Mouse (Mus musculus) kidney, postnatal 36 days (tissue): ENCODE measurements around the gene Brk1.

Experiments
- DNase-seq, 2 experiments: peaks; one replicate each; pipeline ENCODE4 v3.0.0; 2021 to 2022; ENCODE audit warnings: mixed read lengths in 2 of 2

Brk1 gene

DNA sequence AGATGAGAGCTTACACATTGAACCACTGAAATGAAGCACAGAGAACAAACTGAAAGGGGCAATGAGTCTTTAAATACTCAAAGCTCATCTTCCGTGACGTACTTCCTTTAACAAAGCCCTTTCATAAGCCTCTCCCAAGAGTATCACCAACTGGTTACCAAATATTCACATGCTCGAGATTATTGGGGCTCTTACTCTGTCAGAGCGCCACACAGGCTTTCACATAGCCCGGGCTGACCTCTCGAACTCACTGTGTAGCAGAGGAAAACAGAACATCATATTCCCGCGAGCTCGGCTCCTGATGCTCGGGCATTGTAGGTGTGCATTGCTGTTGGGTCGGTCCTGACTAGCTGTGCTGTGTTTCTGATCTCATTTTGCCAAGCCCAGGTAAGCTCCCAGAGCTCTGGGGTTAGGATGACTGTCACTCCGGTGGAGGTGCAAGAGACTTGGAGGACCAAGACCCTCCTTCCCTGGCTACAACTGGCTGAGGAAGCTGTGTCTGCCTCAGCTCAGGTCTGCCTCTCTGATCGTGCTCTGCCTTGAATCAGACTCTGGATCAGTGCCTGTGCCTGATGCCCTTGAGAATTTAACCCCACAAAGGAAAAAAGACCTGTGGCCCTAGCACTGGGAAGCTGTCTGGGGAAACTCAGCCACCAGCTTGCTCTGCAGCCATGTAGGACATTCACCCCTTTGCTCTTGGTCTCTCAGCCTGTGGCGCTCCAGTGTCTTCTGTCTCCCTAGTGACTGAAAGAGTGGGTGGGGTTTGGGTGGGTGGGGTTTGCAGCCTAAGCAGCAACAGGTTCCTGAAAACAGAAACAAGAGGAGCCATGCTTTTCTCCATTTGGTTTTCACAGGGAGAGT, 56.1 kb downstream of the Brk1 start:
- peak; percentile 27 to 35 for DNase-seq

DNA sequence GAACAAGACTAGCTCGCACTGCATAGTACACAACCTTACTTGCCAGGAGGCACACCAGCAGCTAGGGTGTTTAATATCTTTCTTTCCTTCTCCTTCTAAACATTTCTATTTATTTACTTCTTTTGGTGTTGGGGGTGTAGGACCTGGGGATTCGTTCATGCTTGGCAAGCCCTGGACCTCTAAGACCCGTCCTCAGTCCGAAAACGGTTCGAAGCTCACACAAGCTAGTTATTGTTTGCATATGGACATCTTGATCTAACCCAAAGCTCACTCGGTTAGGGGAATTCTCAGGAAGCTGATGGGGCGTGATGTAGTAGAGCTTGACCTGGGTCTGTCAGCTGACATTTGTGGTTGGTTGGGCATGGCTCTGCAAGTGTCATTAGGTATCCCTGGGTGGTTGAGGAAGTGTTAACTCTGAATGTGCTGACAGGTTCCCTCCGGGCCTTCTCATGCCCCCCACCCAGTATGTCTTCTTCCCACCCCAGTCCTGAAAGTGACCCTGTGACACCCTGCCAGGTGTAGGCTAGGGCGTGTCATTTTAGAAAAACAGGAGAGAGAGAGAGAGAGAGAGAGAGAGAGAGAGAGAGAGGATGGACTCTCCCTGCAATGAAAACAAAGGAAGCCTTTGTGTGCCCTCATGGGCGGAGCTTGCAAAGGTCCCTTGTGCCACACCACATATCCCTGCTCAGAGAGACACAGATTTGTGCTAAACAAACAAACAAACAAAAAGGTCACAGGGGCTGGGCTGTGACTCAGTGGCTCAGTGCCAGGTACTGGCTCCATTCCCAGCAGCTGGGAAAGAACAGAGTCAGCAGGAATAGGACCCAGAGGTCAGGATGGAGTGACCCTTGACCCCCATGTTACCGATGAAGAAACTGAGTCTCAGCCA, 57.0 kb downstream of the Brk1 start:
- peak; percentile 89 to 94 for DNase-seq

DNA sequence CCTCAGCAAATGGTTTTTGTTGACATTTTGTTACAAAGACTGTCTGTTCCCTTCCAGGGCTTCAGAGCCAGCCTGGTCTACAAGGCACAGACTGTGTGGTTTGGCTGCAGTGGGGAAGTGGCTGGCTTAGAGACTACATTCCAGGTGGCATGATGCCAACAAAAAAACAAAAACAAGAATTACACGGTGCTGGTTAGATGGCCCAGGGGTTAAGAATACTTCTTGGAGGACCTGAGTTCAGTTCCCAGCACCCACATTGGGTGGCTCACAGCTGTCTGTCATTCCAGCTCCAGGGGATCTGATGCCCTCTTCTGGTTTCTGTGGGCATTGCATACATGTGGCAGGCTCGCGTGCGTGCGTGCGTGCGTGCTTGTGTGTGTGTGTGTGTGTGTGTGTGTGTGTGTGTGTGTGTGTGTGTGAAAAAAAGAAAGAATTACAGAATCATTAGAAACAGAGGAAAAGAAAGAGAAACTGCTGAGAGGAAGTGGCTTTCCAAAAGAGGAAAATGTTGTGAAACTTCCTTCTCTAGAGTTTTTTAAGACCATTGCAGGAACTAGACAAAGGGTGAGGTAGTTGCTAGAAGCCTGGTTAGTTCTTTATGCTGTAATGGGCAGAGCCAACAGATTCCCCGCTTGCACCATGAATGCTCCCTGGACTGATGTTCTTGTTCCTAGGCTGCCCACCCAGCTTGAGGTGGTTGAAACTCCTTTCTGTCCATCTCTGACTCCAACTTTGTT, 58.6 kb downstream of the Brk1 start:
- peak in 1 of 2 experiments; percentile 28 for DNase-seq

DNA sequence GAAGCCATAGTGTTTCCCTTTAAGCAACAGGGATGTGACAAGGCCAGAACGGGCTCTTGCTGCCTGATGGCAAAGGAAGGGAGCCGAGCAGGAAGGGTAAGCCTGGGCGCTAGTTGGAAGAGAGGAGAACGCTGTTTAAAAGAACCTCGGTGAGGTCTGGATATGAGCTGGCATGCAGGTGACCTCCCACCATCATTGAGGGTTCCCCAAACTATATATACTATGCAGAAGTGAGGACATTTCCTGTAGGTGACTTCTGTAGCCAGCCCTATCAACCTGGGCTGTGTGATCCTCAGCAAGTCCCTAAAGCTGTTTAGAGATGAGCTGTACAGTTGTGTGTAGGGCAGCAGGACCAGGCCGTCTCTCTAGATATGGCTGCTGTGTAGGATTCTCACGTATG, 59.7 kb downstream of the Brk1 start:
- no peak for DNase-seq
